Mouse (Mus musculus) ES-E14 (cell line): Measurements from ENCODE around the gene Mapk10. TPM values are rescaled to one million over a fixed set of nuclear protein-coding genes. Genes with fewer than 3 reads are reported as not detected.

Experiments used
- DNase-seq: peaks from one replicate; pipeline ENCODE4 v3.0.0-alpha.2; 2013; ENCODE audit warnings: low read depth, low spot score
- H3K27ac ChIP-seq: 2 replicates; pipeline ENCODE4 v1.5.1; 2012; ENCODE audit warnings: low read depth, mild to moderate bottlenecking, low read length, moderate library complexity, mixed read lengths; ENCODE audit not compliant: poor library complexity, insufficient read depth, severe bottlenecking
- H3K36me3 ChIP-seq: 2 replicates; pipeline ENCODE4 v1.6.1; 2012; ENCODE audit warnings: mild to moderate bottlenecking, low read length, moderate library complexity, mixed read lengths; ENCODE audit not compliant: control insufficient read depth, poor library complexity, insufficient read depth, severe bottlenecking
- H3K4me1 ChIP-seq, 2 experiments: fragments of 150-350 bp in 1 of 2; sonication (generic) in 1 of 2; 2 replicates each; pipeline ENCODE4 v1.6.1; 2012; ENCODE audit warnings: low read length in 2 of 2, mild to moderate bottlenecking in 1 of 2, mixed read lengths in 1 of 2; ENCODE audit not compliant: control insufficient read depth in 2 of 2, insufficient read depth in 2 of 2, poor library complexity in 1 of 2
- H3K4me3 ChIP-seq, 2 experiments: fragments of 150-350 bp in 1 of 2; sonication (generic) in 1 of 2; 2 replicates each; pipeline ENCODE4 v1.5.1; 2012; ENCODE audit warnings: low read length in 2 of 2, low read depth in 1 of 2, mild to moderate bottlenecking in 1 of 2, mixed read lengths in 1 of 2; ENCODE audit not compliant: insufficient read depth in 1 of 2, poor library complexity in 1 of 2, severe bottlenecking in 1 of 2
- H3K9ac ChIP-seq: 2 replicates; pipeline ENCODE4 v1.6.1; 2012; ENCODE audit warnings: low read depth, mild to moderate bottlenecking, low read length, mixed read lengths; ENCODE audit not compliant: poor library complexity, insufficient read depth, severe bottlenecking
- H3K9me3 ChIP-seq: fragments of 150-350 bp; sonication (generic); 2 replicates; pipeline ENCODE4 v1.6.1; 2012; ENCODE audit warnings: low read depth, mild to moderate bottlenecking, low read length; ENCODE audit not compliant: control insufficient read depth, insufficient read depth
- CHD2 ChIP-seq: IDR thresholded peaks from 2 replicates; pipeline ENCODE4 v1.6.1; 2014; ENCODE audit warnings: mild to moderate bottlenecking, low read depth, low read length, inconsistent platforms
- HCFC1 ChIP-seq: IDR thresholded peaks from 2 replicates; pipeline ENCODE4 v1.6.1; 2012; ENCODE audit warnings: low read length, inconsistent platforms, borderline replicate concordance; ENCODE audit not compliant: insufficient read depth
- MAFK ChIP-seq: IDR thresholded peaks from 2 replicates; pipeline ENCODE4 v1.6.1; 2014; ENCODE audit warnings: mild to moderate bottlenecking, low read depth, low read length, inconsistent platforms; ENCODE audit not compliant: insufficient read depth
- ZC3H11A ChIP-seq: IDR thresholded peaks from 2 replicates; pipeline ENCODE4 v1.6.1; 2012; ENCODE audit warnings: low read depth, mild to moderate bottlenecking, inconsistent platforms, low read length, borderline replicate concordance
- ZNF384 ChIP-seq: IDR thresholded peaks from 2 replicates; pipeline ENCODE4 v1.6.1; 2012; ENCODE audit warnings: low read depth, low read length, inconsistent platforms
- in situ Hi-C, 2 experiments: fragments of 600-800 bp; cut with MboI; formaldehyde crosslinking; loops; one replicate each; pipeline ENCODE4 v1.15.1; 2025; ENCODE audit warnings: low sequenced_read_pairs in 2 of 2, inconsistent platforms in 1 of 2; ENCODE audit not compliant: unreplicated experiment in 2 of 2
- total RNA-seq: library from RNA; depleted of rRNA; stranded (reverse); fragments of 300-350 nt; gene quantifications from 2 replicates; pipeline ENCODE4 v1.2.3, GENCODE M21; 2012; rRNA removed

Gene Mapk10
- 0.37 and 1.9 TPM in 2 replicates for total RNA-seq

DNA sequence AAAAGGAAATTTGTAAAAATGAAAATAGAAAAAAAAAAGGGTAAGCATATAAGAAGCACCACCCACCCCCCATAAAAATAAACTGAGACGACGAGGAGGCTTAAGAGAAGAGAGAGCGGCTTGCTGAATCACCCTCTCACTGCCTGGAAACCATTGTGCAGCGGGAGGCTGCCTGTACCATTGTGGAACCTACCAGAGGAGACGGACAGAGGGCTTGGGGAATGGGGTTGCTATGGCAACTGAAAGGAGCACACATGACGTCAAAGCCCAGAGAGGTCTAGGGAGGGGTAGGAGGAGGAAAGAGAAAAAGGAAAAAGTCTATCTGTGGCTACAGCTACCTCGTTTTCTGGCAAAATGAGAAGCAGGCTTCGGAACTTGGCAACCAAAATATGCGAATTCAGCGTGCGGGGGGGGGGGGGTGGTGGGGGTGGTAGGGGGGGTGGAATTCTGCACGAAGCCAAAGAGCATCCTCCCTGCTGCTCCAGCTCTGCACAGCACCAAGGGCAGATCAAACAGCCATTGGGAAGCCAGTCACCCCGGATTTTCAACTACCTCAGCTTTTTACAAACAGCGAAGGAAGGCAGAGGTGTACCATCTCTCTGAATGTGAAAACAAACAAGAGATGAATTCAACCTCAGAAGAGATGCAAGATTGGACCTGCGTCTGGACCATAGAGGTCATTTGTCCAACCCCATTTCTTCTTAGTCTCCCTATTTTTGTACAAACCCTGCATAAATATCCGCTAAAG lies at the start of gene Mapk10:
Mapk10 (minus strand) TSS at position 234 of the 748 bp plus-strand sequence.
- no peak within 1 kb of the TSS for H3K27ac ChIP-seq
- H3K4me3 ChIP-seq = no peak within 1 kb of the TSS
- H3K36me3 ChIP-seq = no peaks in the 10 kb centered on the region
- no peak within 1 kb of the TSS for H3K9ac ChIP-seq
- in situ Hi-C loops = no loop called here
- peak; percentile 77 for DNase-seq
- no peaks in the 10 kb centered on the region for H3K9me3 ChIP-seq
- no peak for TF ChIP-seq HCFC1
- TF ChIP-seq ZNF384 = no peak
- TF ChIP-seq MAFK = no peak
- no peak for TF ChIP-seq ZC3H11A
- TF ChIP-seq CHD2 = no peak
- no peaks in the 10 kb centered on the region for H3K4me1 ChIP-seq

- TF ChIP-seq CHD2 (no peak), ZNF384 (no peak), ZC3H11A (no peak), HCFC1 (no peak), MAFK (no peak)
- Histone ChIP-seq H3K9ac (no peak overlapping the region), H3K4me3 (no peak overlapping the region), H3K4me1 (no peaks in the 10 kb centered on the region), H3K9me3 (no peaks in the 10 kb centered on the region), H3K27ac (no peak overlapping the region), H3K36me3 (no peaks in the 10 kb centered on the region)
- DNase-seq = no peak
- in situ Hi-C loops = no loop called here
Measured at GRCm38 (mm10) chr5:103256144-103256543, 45.0 kb upstream of the Mapk10 start.

DNA sequence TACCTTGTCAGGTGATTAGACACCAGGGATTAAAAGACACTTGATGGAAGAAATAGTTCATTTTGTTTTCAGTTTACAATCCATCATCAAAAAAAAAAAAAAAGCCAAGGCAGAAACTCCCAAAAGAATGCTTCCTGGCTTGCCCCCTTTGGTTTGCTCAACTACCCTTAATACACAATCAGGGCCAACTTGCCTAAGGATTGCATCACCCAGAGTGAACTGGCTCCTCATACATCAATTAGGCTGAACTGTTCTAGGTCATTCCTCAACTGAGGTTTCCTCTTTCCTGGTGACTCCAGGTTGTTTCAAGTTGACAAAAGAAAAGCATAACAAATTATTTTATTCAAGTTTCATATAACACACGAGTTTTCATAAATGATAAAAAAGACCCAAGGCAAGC lies 31.3 kb upstream of the Mapk10 start:
- no peak overlapping the region for H3K9ac ChIP-seq
- in situ Hi-C loops = no loop called here
- H3K4me1 ChIP-seq = no peaks in the 10 kb centered on the region
- no peaks in the 10 kb centered on the region for H3K36me3 ChIP-seq
- no peaks in the 10 kb centered on the region; the same call in 1 of the 2 replicates for H3K9me3 ChIP-seq
- no peak overlapping the region for H3K27ac ChIP-seq
- no peak for DNase-seq
- no peak for TF ChIP-seq CHD2
- TF ChIP-seq MAFK = no peak
- no peak for TF ChIP-seq ZC3H11A
- TF ChIP-seq HCFC1 = no peak
- TF ChIP-seq ZNF384 = no peak
- H3K4me3 ChIP-seq = no peak overlapping the region

DNA sequence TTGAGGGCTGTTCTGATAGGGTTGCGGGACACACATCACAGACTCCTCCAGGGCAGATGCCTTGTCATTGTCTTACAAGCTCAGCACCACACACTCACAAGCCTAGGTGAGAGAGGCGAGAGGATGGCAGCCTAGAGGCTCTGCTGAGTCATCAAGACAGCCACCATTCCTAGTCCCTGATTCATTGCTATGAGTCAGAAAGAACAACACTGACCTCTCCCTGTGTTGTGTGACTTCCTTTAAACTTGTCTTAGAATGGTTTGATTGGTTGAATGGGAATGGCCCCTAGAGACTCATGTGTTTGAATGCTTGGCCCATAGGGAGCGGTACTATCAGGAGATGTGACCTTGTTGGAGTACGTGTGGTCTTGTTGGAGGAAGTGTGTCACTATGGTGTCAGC lies 20.7 kb upstream of the Mapk10 start:
- TF ChIP-seq ZNF384 (no peak), MAFK (0 out of 2 replicates have a peak, but pooled peaks have one; percentile 43)
- H3K27ac ChIP-seq = no peak overlapping the region
- no peaks in the 10 kb centered on the region for H3K4me1 ChIP-seq
- DNase-seq = no peak
- H3K9ac ChIP-seq = no peak overlapping the region
- in situ Hi-C loops = no loop called here
- H3K36me3 ChIP-seq = no peaks in the 10 kb centered on the region
- H3K9me3 ChIP-seq = no peaks in the 10 kb centered on the region
- no peak overlapping the region for H3K4me3 ChIP-seq

GRCm38 (mm10) chr5:103230334-103230733 lies 19.2 kb upstream of the Mapk10 start:
- H3K9me3 ChIP-seq = no peaks in the 10 kb centered on the region
- H3K27ac ChIP-seq = no peak overlapping the region
- no peak overlapping the region for H3K9ac ChIP-seq
- H3K4me1 ChIP-seq = no peaks in the 10 kb centered on the region
- no peak for DNase-seq
- H3K4me3 ChIP-seq = no peak overlapping the region
- in situ Hi-C loops = no loop called here
- no peaks in the 10 kb centered on the region for H3K36me3 ChIP-seq
- TF ChIP-seq HCFC1 = no peak
- no peak for TF ChIP-seq ZC3H11A
- no peak for TF ChIP-seq MAFK
- TF ChIP-seq ZNF384 = no peak
- no peak for TF ChIP-seq CHD2
